Mouse (Mus musculus) forebrain, embryonic 11.5 days (tissue): ENCODE data around the gene Sfxn1. TPM values are rescaled to one million over a fixed set of nuclear protein-coding genes. Genes with fewer than 3 reads are reported as not detected.

Source experiments
- ATAC-seq: fragments of 200-750 bp; cut with Nextera tagmentation; replicated peaks from 2 replicates; pipeline ENCODE4 v1.8.0; 2017; ENCODE audit warnings: moderate TSS enrichment; ENCODE audit not compliant: low FRiP score
- DNase-seq: peaks from one replicate; pipeline ENCODE4 v3.0.0-alpha.2; 2017; ENCODE audit warnings: low spot score
- H3K27ac ChIP-seq: fragments of 300-500 bp; sonication (generic); 2 replicates; pipeline ENCODE4 v1.5.1; 2014; ENCODE audit warnings: low read depth, low read length
- H3K27me3 ChIP-seq: fragments of 300-500 bp; sonication (generic); 2 replicates; pipeline ENCODE4 v1.6.1; 2014; ENCODE audit warnings: mild to moderate bottlenecking, low read length, mixed read lengths; ENCODE audit not compliant: control insufficient read depth, insufficient read depth
- H3K36me3 ChIP-seq: fragments of 300-500 bp; sonication (generic); 2 replicates; pipeline ENCODE4 v1.6.1; 2014; ENCODE audit warnings: mild to moderate bottlenecking, low read length, moderate library complexity, mixed read lengths; ENCODE audit not compliant: control insufficient read depth, insufficient read depth
- H3K4me1 ChIP-seq: fragments of 300-500 bp; sonication (generic); replicated peaks from 2 replicates; pipeline ENCODE4 v1.6.1; 2014; ENCODE audit warnings: low read length, mixed read lengths; ENCODE audit not compliant: control insufficient read depth, insufficient read depth
- H3K4me2 ChIP-seq: fragments of 300-500 bp; sonication (generic); 2 replicates; pipeline ENCODE4 v1.6.1; 2014; ENCODE audit warnings: low read depth, mild to moderate bottlenecking, low read length, moderate library complexity, mixed read lengths; ENCODE audit not compliant: severe bottlenecking
- H3K4me3 ChIP-seq: fragments of 300-500 bp; sonication (generic); 2 replicates; pipeline ENCODE4 v1.5.1; 2014; ENCODE audit warnings: low read depth, low read length
- H3K9ac ChIP-seq: fragments of 300-500 bp; sonication (generic); 2 replicates; pipeline ENCODE4 v1.6.1; 2014; ENCODE audit warnings: low read length
- H3K9me3 ChIP-seq: fragments of 300-500 bp; sonication (generic); 2 replicates; pipeline ENCODE4 v1.6.1; 2016; ENCODE audit warnings: low read length, mixed read lengths; ENCODE audit not compliant: control insufficient read depth
- WGBS: fragments of 180-500 bp; shearing (Covaris S2); extraction: QIAGEN DNeasy Blood & Tissue Kit; methylation state at CpG from one replicate; pipeline ENCODE4 v1.1.7; 2014; 5-methylcytosine and 5-hydroxymethylcytosine counted together
- polyA plus RNA-seq: library from polyadenylated mRNA; unstranded; fragments of >200 nt; fragmentation: Nextera tagmentation; extraction: Ambion mirVana; gene quantifications from 2 replicates; pipeline ENCODE4 v1.2.1, GENCODE M21; 2014

Gene Sfxn1
- polyA plus RNA-seq, 1 experiment from 2014 or later, result 94.5 TPM

- ATAC-seq, result no peak
These were observed 9.1 kb downstream of the Sfxn1 start for GRCm38 (mm10) chr13:54080785-54081184.

DNA sequence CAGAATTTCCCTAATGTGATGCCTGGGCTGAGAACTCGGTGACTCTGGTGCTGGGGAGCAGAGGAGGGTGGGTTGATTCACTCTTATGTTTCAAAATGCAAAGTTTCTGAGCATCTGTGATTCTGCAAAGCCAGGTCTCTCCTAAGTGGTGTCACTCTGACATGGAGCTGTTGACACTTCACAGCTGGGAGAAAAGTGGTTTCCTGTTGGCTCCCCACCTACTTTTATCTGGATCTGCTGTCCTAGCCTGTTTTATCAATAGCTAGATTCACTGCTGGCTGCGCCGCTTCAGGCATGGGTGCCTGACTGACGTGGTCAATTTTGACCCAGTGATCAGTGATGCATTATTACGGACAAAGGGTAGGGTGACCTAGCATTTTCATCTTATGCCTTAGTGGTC is 11.3 kb downstream of the Sfxn1 start:
- Histone ChIP-seq H3K9me3 (no peaks in the 10 kb centered on the region), H3K27me3 (no peaks in the 10 kb centered on the region), H3K4me1 (no peaks in the 10 kb centered on the region), H3K27ac (no peak overlapping the region), H3K36me3 (peaks cover 4% of the 10 kb centered on the region; the same call in 1 of the 2 replicates), H3K9ac (no peak overlapping the region), H3K4me2 (no peak overlapping the region), H3K4me3 (no peak overlapping the region)
- 82% methylated on average over 5 of the region's 5 CpGs for WGBS
- ATAC-seq (no peak), DNase-seq (no peak)

More at GRCm38 (mm10) chr13:54080785-54081184, 9.1 kb downstream of the Sfxn1 start:
- H3K4me3 ChIP-seq, result no peak overlapping the region
- H3K9ac ChIP-seq, result no peak overlapping the region
- no peaks in the 10 kb centered on the region for H3K36me3 ChIP-seq
- DNase-seq, result no peak
- 97% methylated on average over 1 of the region's 1 CpGs for WGBS
- no peak overlapping the region for H3K27ac ChIP-seq
- H3K4me1 ChIP-seq, result no peaks in the 10 kb centered on the region
- no peak overlapping the region for H3K4me2 ChIP-seq
- H3K27me3 ChIP-seq, result no peaks in the 10 kb centered on the region
- H3K9me3 ChIP-seq, result no peaks in the 10 kb centered on the region

- no peak overlapping the region for H3K27ac ChIP-seq
- H3K27me3 ChIP-seq, result no peaks in the 10 kb centered on the region
- no peaks in the 10 kb centered on the region for H3K9me3 ChIP-seq
- no peak overlapping the region for H3K9ac ChIP-seq
- H3K36me3 ChIP-seq, result peaks cover 10% of the 10 kb centered on the region
- no peak for ATAC-seq
- DNase-seq, result no peak
- H3K4me1 ChIP-seq, result no peaks in the 10 kb centered on the region
- WGBS, result 70% methylated on average over 4 of the region's 4 CpGs
- H3K4me3 ChIP-seq, result no peak overlapping the region
- H3K4me2 ChIP-seq, result no peak overlapping the region
These were observed 12.5 kb downstream of the Sfxn1 start for GRCm38 (mm10) chr13:54084178-54084577.

GRCm38 (mm10) chr13:54084826-54085225 is 13.2 kb downstream of the Sfxn1 start:
- H3K36me3 ChIP-seq, result peaks cover 10% of the 10 kb centered on the region
- no peaks in the 10 kb centered on the region for H3K9me3 ChIP-seq
- WGBS, result 90% methylated on average over 5 of the region's 5 CpGs
- no peak overlapping the region for H3K27ac ChIP-seq
- no peaks in the 10 kb centered on the region for H3K27me3 ChIP-seq
- no peak overlapping the region for H3K4me3 ChIP-seq
- no peak for ATAC-seq
- no peaks in the 10 kb centered on the region for H3K4me1 ChIP-seq
- no peak for DNase-seq
- no peak overlapping the region for H3K9ac ChIP-seq
- H3K4me2 ChIP-seq, result no peak overlapping the region

DNA sequence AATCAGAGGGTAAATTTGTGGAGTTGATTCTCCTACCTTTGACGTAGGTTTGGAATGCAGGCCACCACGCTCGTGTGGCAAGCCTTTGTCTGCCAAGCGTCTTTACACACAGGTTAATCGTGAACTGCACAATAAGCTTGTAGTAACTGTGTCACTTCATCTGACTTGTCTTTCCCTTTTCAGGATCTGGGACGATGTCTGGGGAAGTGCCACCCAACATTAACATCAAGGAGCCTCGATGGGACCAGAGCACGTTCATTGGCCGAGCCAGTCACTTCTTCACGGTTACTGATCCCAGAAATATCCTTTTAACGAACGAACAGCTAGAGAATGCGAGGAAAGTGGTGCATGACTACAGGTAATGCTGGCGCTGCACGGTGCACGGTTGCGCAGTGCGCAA is 13.6 kb downstream of the Sfxn1 start:
- H3K4me3 ChIP-seq, result no peak overlapping the region
- no peaks in the 10 kb centered on the region for H3K9me3 ChIP-seq
- WGBS, result 91% methylated on average over 18 of the region's 18 CpGs
- H3K9ac ChIP-seq, result no peak overlapping the region
- DNase-seq (no peak), ATAC-seq (no peak)
- no peak overlapping the region for H3K27ac ChIP-seq
- H3K4me1 ChIP-seq, result no peaks in the 10 kb centered on the region
- H3K27me3 ChIP-seq, result no peaks in the 10 kb centered on the region
- peaks cover 10% of the 10 kb centered on the region for H3K36me3 ChIP-seq
- no peak overlapping the region for H3K4me2 ChIP-seq

DNA sequence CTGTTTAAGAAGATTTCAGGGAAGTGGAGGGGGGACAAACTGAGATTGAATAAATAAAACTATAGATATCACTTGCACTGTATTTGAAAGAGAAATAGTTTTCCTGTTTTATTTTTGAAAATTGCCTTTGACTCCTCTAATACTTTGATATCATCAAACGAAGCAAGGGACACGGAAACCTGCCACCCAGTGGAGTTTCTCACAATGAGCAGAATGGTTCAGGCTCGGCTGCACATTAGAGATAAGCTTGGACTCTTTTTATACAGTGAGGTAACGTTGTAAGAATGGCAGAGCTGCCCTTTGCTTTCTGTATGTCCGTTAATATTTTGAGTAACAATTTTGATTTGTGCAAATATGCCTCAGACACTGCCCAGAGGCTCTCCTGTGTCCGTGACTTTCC is 20.1 kb downstream of the Sfxn1 start:
- peaks cover 10% of the 10 kb centered on the region for H3K36me3 ChIP-seq
- no peaks in the 10 kb centered on the region for H3K9me3 ChIP-seq
- H3K27ac ChIP-seq, result no peak overlapping the region
- H3K4me3 ChIP-seq, result no peak overlapping the region
- no peak overlapping the region for H3K4me2 ChIP-seq
- no peaks in the 10 kb centered on the region for H3K27me3 ChIP-seq
- H3K9ac ChIP-seq, result no peak overlapping the region
- no peaks in the 10 kb centered on the region for H3K4me1 ChIP-seq
- DNase-seq (no peak), ATAC-seq (no peak)
- 85% methylated on average over 6 of the region's 6 CpGs for WGBS

DNA sequence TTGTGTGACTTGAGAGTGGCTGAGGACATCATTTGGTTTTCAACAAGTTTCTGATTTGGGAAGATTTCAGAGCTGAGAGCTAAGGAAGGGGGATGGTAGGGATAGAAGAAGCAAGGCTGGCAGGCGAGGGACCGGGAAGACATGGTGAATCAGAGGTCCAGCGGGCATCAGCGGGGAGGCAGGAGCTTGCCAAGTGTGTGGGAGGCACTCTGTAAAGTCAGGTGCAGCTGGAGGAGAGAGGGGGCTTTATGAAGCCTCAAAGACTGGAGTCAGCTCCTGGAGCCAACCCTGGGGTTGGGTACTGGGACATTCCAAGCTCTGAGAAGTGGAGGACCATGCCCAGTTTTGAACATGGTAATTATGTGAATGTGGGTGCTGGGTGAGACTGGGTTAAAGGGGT is 22.7 kb downstream of the Sfxn1 start:
- Histone ChIP-seq H3K27me3 (no peaks in the 10 kb centered on the region), H3K27ac (no peak overlapping the region), H3K36me3 (no peaks in the 10 kb centered on the region; the same call in none of the 2 replicates), H3K9me3 (no peaks in the 10 kb centered on the region), H3K4me1 (no peaks in the 10 kb centered on the region), H3K9ac (no peak overlapping the region), H3K4me2 (no peak overlapping the region), H3K4me3 (no peak overlapping the region)
- ATAC-seq (no peak), DNase-seq (no peak)
- 96% methylated on average over 4 of the region's 4 CpGs for WGBS

- no peak for DNase-seq
- 94% methylated on average over 6 of the region's 6 CpGs for WGBS
- no peaks in the 10 kb centered on the region for H3K4me1 ChIP-seq
- H3K27me3 ChIP-seq, result no peaks in the 10 kb centered on the region
- no peak overlapping the region for H3K27ac ChIP-seq
- H3K4me3 ChIP-seq, result no peak overlapping the region
- no peaks in the 10 kb centered on the region; the same call in none of the 2 replicates for H3K36me3 ChIP-seq
- no peaks in the 10 kb centered on the region for H3K9me3 ChIP-seq
- no peak overlapping the region for H3K9ac ChIP-seq
- no peak for ATAC-seq
- no peak overlapping the region for H3K4me2 ChIP-seq
These were observed 23.3 kb downstream of the Sfxn1 start for GRCm38 (mm10) chr13:54094963-54095362.

GRCm38 (mm10) chr13:54095721-54096120 is 24.1 kb downstream of the Sfxn1 start:
- DNase-seq, result no peak
- no peak overlapping the region for H3K27ac ChIP-seq
- H3K9ac ChIP-seq, result no peak overlapping the region
- ATAC-seq, result no peak
- no peaks in the 10 kb centered on the region for H3K27me3 ChIP-seq
- no peak overlapping the region for H3K4me2 ChIP-seq
- WGBS, result 93% methylated on average over 8 of the region's 8 CpGs
- H3K36me3 ChIP-seq, result no peaks in the 10 kb centered on the region; the same call in none of the 2 replicates
- H3K4me1 ChIP-seq, result no peaks in the 10 kb centered on the region
- H3K4me3 ChIP-seq, result no peak overlapping the region
- H3K9me3 ChIP-seq, result no peaks in the 10 kb centered on the region
